Mouse (Mus musculus): ENCODE results near the gene Rcn3. TPM values are rescaled to one million over a fixed set of nuclear protein-coding genes. Genes with fewer than 3 reads are reported as not detected.
A peak's percentile ranks its signal among the peaks of the same experiment; 100 is the strongest.

Gene Rcn3
- total RNA-seq, 2 experiments from 2014 or later, result 32.0 to 36.4 TPM

- peak in 1 of 2 experiments; percentile 56 for DNase-seq (ENCODE audit: low spot score in 2 of 2)
These were observed 40.9 kb downstream of the Rcn3 start for GRCm38 (mm10) chr7:45050945-45051600.

DNA sequence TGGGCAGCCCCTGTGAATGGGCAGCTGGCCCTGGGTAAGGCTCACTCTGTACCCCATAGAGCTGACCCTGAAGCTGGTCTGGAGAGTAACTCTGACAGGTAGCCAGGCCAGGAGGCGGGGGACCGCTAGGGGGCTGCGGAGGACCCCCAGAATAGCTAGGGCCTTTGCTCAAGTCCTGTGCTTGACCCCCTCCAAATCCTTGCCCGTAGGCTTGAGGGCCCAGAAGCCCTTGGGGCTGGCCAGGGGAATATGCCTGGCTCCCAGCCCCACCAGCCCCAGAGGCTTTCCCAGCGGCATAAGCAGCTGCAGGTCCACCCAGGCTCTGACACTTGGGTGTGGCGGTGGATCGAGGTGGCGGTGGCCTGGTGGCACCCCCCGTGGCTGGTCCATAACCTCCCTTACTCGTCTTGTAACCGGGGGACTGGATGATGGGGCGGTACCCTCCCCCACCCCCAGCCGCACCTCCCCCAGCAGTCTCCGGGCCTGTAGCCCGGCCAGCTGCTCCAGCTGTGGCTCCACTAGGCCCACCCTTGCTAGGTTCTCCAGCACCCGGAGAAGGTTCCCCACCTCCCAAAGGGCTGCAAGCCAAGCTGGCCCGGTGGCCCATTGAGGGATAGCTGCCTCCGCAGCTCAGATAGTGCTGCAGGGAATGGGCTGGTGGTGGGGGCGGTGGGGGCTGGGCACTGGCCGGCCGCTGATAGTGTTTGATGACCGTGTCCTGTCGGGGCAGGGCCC, 42.9 kb downstream of the Rcn3 start:
- no peak for DNase-seq (ENCODE audit: low spot score in 2 of 2)

DNA sequence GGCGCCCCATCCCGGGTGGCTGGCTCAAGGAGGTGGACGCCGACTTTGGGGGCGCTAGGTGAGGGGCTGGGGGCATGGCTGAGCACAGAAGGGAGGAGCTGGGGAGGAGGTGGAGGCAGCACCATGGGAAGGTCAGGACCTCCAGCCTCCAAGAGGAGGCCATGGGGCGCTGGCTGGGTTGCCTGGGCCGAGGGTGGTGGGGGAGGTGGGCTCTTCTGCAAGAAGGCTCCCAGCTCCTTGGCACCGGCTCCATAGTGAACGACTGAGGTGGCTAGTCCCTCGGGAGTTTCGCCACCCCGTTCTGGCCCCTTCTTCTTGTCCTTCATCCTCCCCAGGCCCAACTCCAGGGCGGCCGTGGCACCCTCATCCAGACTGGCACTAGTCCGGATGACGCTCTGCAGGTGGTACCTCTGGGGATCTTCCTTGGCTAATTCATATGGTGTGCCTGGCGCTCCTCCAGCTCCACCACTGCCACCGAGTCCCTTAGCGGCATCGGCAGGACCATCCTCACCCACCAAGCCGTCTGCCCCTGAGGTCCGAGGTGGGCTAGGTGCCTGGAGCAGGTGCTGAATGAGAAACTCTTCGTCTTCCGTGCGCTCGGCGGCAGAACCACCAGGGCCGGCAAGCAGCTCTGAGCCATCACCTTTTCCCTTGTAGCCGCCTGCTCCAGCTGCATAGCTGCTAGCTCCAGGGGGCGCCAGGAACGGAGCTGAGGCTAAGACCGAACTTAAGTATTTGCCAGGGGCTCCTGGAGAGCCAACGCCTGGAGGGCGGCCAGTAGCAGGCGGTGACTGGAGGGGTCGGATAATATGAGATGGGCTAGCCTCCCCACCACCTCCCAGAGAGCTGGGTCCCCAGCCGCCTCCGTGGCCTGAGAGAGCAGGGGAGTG, 43.8 kb downstream of the Rcn3 start:
- no peak for DNase-seq (ENCODE audit: low spot score in 2 of 2)

- DNase-seq (ENCODE audit: low spot score in 2 of 2), result no peak
These were observed 44.5 kb downstream of the Rcn3 start for GRCm38 (mm10) chr7:45047491-45047890.

- DNase-seq (ENCODE audit: low spot score in 2 of 2), result no peak
These were observed 45.1 kb downstream of the Rcn3 start for GRCm38 (mm10) chr7:45046853-45047350.

DNA sequence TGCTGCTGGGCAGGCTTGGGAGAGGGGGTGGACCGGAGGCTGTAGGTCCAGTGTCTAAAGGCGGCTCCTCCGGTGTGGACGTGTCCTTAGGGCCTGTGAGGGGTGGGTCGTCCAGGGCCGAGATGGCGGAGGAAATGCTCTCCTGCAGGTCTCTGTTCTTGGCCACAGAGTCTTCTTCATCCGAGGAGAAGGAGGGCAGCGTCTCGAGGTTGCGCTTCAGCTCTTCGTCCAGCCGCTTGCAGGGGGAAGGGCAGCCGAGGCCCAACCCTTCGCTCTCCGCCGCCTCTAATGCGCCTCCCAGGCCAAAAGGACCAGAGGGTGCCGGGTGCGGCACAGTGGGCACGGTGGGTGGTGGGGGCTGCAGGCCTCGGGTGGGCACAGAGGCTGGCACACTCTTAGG, 46.3 kb downstream of the Rcn3 start:
- no peak for DNase-seq (ENCODE audit: low spot score in 2 of 2)

DNA sequence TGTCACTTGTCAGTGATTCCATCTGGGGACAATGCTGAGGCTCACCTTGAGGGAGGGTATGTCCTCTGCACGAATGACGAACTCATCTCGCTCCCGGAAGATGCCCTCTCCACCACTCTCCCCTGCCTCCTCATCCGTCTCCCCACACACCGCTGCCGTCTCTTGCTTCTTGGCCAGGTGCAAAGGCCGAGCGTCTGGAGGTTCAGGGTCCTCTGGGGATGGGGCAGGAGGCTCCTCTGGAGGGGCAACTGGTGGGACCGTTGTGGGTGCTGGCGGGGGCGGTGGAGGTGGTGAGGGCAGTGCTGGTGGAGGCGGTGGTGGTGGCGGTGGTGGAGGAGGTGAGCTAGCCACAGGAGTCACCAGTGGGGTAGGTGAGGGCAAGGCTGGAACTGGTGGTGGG, 48.7 kb downstream of the Rcn3 start:
- DNase-seq (ENCODE audit: low spot score in 2 of 2), result no peak

DNA sequence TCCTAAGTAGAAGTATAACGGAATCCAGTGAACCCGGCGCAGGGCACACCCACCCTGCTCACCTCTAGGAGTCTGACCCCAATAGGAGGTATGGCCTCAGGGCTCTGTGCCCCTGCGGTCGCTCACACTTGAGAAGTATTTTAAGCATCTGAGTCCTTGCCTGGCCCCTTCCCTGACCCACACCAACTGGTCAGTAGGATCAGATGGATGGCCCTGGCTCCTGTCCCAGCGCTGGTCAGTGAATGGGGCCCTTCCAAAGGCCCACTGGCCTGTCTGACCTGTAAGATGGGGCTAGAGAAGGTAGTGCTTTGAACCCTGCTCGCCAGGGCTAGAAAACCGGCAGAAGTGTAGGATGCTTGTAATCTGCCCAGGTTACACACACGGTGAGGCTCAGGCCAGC, 51.2 kb downstream of the Rcn3 start:
- DNase-seq (ENCODE audit: low spot score in 2 of 2), result no peak

DNA sequence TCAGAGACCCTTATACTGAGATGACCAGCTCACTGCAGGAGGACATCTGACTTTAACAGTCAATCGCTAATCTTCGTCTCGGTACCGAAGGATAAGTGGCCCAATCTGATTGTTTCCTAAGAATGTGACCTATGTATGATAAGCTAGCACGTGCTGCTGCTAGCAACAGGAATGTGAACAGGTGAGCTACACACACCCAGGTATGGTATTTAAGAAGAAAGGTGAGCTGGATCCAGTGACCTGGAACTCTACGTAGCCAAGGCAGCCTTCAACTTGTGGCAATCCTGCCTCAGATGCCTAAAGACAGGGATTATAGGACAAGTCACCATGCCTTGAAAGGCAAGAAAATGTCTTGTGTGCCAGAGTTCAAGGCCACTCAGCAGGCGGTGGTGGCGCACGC, 53.6 kb downstream of the Rcn3 start:
- no peak for DNase-seq (ENCODE audit: low spot score in 2 of 2)

DNA sequence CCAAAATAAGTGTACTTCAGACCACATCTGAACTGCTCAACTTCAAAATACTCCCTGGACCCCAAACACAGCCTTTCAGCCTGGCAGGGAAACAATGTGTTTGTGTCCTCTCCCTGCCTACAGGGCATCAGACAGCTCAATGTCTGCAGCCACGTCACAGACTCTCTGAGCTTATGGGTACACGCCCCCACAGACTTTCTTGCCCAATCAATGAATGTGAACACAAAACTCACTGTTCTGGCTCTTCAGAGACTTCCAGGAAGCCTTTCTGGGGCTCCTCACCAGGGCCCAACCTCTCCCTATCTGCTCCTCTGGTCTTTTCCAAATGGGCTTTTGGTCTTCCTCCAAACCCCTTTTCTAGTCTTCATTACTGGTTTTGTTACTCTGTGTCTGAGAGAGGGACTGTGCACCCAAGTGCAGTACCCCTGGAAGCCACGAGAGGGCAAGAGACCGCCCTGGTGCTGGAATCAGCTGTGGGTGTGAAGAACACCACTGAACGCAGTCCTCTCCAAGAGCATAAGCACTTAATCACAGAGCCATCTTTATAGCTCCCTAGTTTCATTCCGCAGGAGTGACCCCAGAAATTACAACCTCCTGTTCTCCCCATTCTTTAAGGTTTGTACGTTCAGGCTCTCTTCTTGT, 54.2 kb downstream of the Rcn3 start:
- DNase-seq (ENCODE audit: low spot score in 2 of 2), result peak; percentile 60 to 66

DNA sequence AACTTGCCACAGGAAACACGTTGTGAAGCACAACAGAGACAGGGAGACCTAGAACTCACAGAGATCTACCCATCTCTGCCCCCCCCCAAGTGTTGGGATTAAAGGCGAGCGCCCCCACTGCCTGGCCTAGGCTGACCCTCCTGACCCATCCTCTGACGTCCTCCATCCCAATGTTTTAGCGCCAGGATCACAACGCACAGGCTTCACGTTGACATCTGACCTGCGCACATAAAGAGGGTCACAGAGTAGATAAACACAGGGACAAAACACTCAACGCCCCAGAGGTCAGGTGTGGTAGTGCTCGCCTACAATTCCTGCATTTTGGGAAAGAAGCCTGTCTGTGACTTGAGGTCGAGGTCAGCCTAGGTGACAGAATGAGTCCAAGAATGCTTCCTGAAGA, 55.3 kb downstream of the Rcn3 start:
- no peak for DNase-seq (ENCODE audit: low spot score in 2 of 2)

GRCm38 (mm10) chr7:45035631-45036030, 56.4 kb downstream of the Rcn3 start:
- DNase-seq (ENCODE audit: low spot score in 2 of 2), result no peak

- no peak for DNase-seq (ENCODE audit: low spot score in 2 of 2)
These were observed 58.2 kb downstream of the Rcn3 start for GRCm38 (mm10) chr7:45033722-45034359.

Small RNA genes lying within 50 kb of the gene (microRNA-seq; reads per million reads assigned to microRNA genes)
- 654 to 1,330 reads per million in 2 experiments for gene Mir150 (ENCODE audit: borderline number of aligned reads in 2 of 2)
- 69.5 to 90.6 reads per million in 2 experiments for gene Mir5121 (ENCODE audit: borderline number of aligned reads in 2 of 2)

Other genes with a start within 250 kb of the Rcn3 start
- gene Akt1s1, start 243.2 kb downstream of the Rcn3 start, total RNA-seq (2021), result 100 to 1,000 TPM in 1 of 2 experiments, 10 to 100 TPM in 1; 86.3 to 128 TPM
- gene Tbc1d17, start 243.1 kb downstream of the Rcn3 start, total RNA-seq (2021), result 10 to 100 TPM; 48.1 to 60.2 TPM
- 10 to 100 TPM; 33.8 to 40.8 TPM for gene Pnkp, start 235.1 kb downstream of the Rcn3 start, total RNA-seq (2021)
- 100 to 1,000 TPM; 232 to 253 TPM for gene Ptov1, start 222.4 kb downstream of the Rcn3 start, total RNA-seq (2021)
- 10 to 100 TPM; 75.2 to 90.9 TPM for gene Med25, start 199.5 kb downstream of the Rcn3 start, total RNA-seq (2021)
- 10 to 100 TPM; 24.1 to 28.3 TPM for gene Fuz, start 196.1 kb downstream of the Rcn3 start, total RNA-seq (2021)
- gene Ap2a1, start 162.7 kb downstream of the Rcn3 start, total RNA-seq (2021), result 10 to 100 TPM; 81.7 to 97.4 TPM
- not detected for gene Tsks, start 149.0 kb downstream of the Rcn3 start, total RNA-seq (2021)
- gene Cpt1c, start 117.4 kb downstream of the Rcn3 start, total RNA-seq (2021), result 10 to 100 TPM in 1 of 2 experiments, 1 to 10 TPM in 1; 9.3 to 12.8 TPM
- gene Prmt1, start 105.7 kb downstream of the Rcn3 start, total RNA-seq (2021), result 100 to 1,000 TPM; 203 to 216 TPM
- gene Irf3, start 94.6 kb downstream of the Rcn3 start, total RNA-seq (2021), result 100 to 1,000 TPM; 128 to 131 TPM
- gene Bcl2l12, start 93.5 kb downstream of the Rcn3 start, total RNA-seq (2021), result 10 to 100 TPM; 13.9 to 14.2 TPM
- gene Scaf1, start 75.9 kb downstream of the Rcn3 start, total RNA-seq (2021), result 10 to 100 TPM; 75.1 to 85.9 TPM
- 100 to 1,000 TPM in 1 of 2 experiments, 10 to 100 TPM in 1; 86.9 to 106 TPM for gene Rras, start 74.3 kb downstream of the Rcn3 start, total RNA-seq (2021)
- 10 to 100 TPM; 30.8 to 45.3 TPM for gene Prr12, start 39.3 kb downstream of the Rcn3 start, total RNA-seq (2021)
- gene Nosip, start 29.8 kb downstream of the Rcn3 start, total RNA-seq (2021), result 10 to 100 TPM; 44.3 to 46.8 TPM
- 10 to 100 TPM; 14.9 to 28.3 TPM for gene Prrg2, start 29.5 kb downstream of the Rcn3 start, total RNA-seq (2021)
- 100 to 1,000 TPM; 111 to 137 TPM for gene Fcgrt, start 11.6 kb upstream of the Rcn3 start, total RNA-seq (2021)
- gene Rps11, start 32.2 kb upstream of the Rcn3 start, total RNA-seq (2021), result 1,000 to 10,000 TPM; 1,173 to 1,310 TPM
- 1,000 to 10,000 TPM; 1,445 to 1,619 TPM for gene Rpl13a, start 36.5 kb upstream of the Rcn3 start, total RNA-seq (2021)
- gene Gm45713, start 44.0 kb upstream of the Rcn3 start, total RNA-seq (2021), result not detected
- 10 to 100 TPM; 20.6 to 26.8 TPM for gene Flt3l, start 44.2 kb upstream of the Rcn3 start, total RNA-seq (2021)
- 10 to 100 TPM; 57.3 to 58.6 TPM for gene Pih1d1, start 62.1 kb upstream of the Rcn3 start, total RNA-seq (2021)
- 10 to 100 TPM; 58.4 to 68.5 TPM for gene Aldh16a1, start 62.4 kb upstream of the Rcn3 start, total RNA-seq (2021)
- under 1 TPM; 0.19 to 0.23 TPM for gene Slc17a7, start 71.7 kb upstream of the Rcn3 start, total RNA-seq (2021)
- gene Gfy, start 87.3 kb upstream of the Rcn3 start, total RNA-seq (2021), result not detected
- gene Pth2, start 88.8 kb upstream of the Rcn3 start, total RNA-seq (2021), result not detected
- gene Ccdc155, start 112.7 kb upstream of the Rcn3 start, total RNA-seq (2021), result under 1 TPM in 1 of 2 experiments, not detected in 1; 0.29 TPM
- not detected for gene Dkkl1, start 119.9 kb upstream of the Rcn3 start, total RNA-seq (2021)
- gene Tead2, start 123.5 kb upstream of the Rcn3 start, total RNA-seq (2021), result 10 to 100 TPM in 1 of 2 experiments, 1 to 10 TPM in 1; 8.5 to 11.7 TPM
- gene Cd37, start 146.9 kb upstream of the Rcn3 start, total RNA-seq (2021), result 1 to 10 TPM; 4.0 to 7.4 TPM
- not detected for gene Slc6a16, start 148.9 kb upstream of the Rcn3 start, total RNA-seq (2021)
- under 1 TPM in 1 of 2 experiments, not detected in 1; 0.19 TPM for gene Slc6a21, start 185.3 kb upstream of the Rcn3 start, total RNA-seq (2021)
- gene Trpm4, start 241.6 kb upstream of the Rcn3 start, total RNA-seq (2021), result 10 to 100 TPM in 1 of 2 experiments, 1 to 10 TPM in 1; 7.8 to 11.0 TPM
- under 1 TPM; 0.17 to 0.83 TPM for gene Hrc, start 243.1 kb upstream of the Rcn3 start, total RNA-seq (2021)